9 mouse cellular contexts compared by ENCODE assay signal in genomic region chr19:33109941-33110371, GRCm38 (mm10).
DNase-seq lines count a peak whose midpoint lies in the region; ATAC-seq lines count a peak whose summit lies in the region.
"Had no signal": no experiment of that assay in that cellular context is flagged by ENCODE, and none has a peak within 500 bp of the region (broad histone marks: within the 10 kb centered on the region; RNA-seq: fewer than 3 reads in every experiment).

No protein-coding gene starts in this region.

- no peaks in the 10 kb centered on the region for H3K4me1 ChIP-seq in liver, embryonic 15.5 days (replicated peaks)
- no peaks in the 10 kb centered on the region for H3K4me1 ChIP-seq in liver, embryonic 12.5 days
- no peaks in the 10 kb centered on the region for H3K4me1 ChIP-seq in hindbrain, embryonic 14.5 days (replicated peaks; ENCODE audit: control insufficient read depth, insufficient read depth, low read length)

- no peak overlapping the region for H3K9ac ChIP-seq in liver, embryonic 15.5 days
- no peak overlapping the region for H3K9ac ChIP-seq in liver, embryonic 12.5 days
- no peak overlapping the region for H3K9ac ChIP-seq in hindbrain, embryonic 14.5 days
- H3K9ac ChIP-seq: embryonic facial prominence, embryonic 12.5 days had no signal

- H3K4me2 ChIP-seq in liver, embryonic 15.5 days = no peak overlapping the region
- no peak overlapping the region for H3K4me2 ChIP-seq in liver, embryonic 12.5 days
- H3K4me2 ChIP-seq in hindbrain, embryonic 14.5 days (replicated peaks) = no peak overlapping the region
- H3K4me2 ChIP-seq: embryonic facial prominence, embryonic 12.5 days had no signal

- H3K27me3 ChIP-seq in liver, embryonic 15.5 days = no peaks in the 10 kb centered on the region
- H3K27me3 ChIP-seq in liver, embryonic 12.5 days (replicated peaks) = no peaks in the 10 kb centered on the region
- H3K27me3 ChIP-seq in hindbrain, embryonic 14.5 days (ENCODE audit: control insufficient read depth, insufficient read depth, low read length) = no peaks in the 10 kb centered on the region

- H3K4me3 ChIP-seq in liver, embryonic 15.5 days (replicated peaks) = no peak overlapping the region
- H3K4me3 ChIP-seq in liver, embryonic 12.5 days = no peak overlapping the region
- H3K4me3 ChIP-seq in hindbrain, embryonic 14.5 days (replicated peaks; ENCODE audit: low read length) = no peak overlapping the region
- H3K4me3 ChIP-seq: embryonic facial prominence, embryonic 12.5 days had no signal

- ATAC-seq in liver, embryonic 15.5 days (ENCODE audit: insufficient read depth) = 0 out of 2 replicates have a peak, but pooled peaks have one; percentile 7
- ATAC-seq in liver, embryonic 12.5 days = no peak
- ATAC-seq in hindbrain, embryonic 14.5 days (ENCODE audit: low FRiP score) = peak; percentile 66; the same call in 1 of the 2 replicates
- no peak for ATAC-seq in CD4-positive, CD25-positive, alpha-beta regulatory T cell, adult 4 months

- no peaks in the 10 kb centered on the region for H3K36me3 ChIP-seq in liver, embryonic 15.5 days (replicated peaks)
- no peaks in the 10 kb centered on the region for H3K36me3 ChIP-seq in liver, embryonic 12.5 days
- no peaks in the 10 kb centered on the region for H3K36me3 ChIP-seq in hindbrain, embryonic 14.5 days (replicated peaks; ENCODE audit: control insufficient read depth, insufficient read depth)
- H3K36me3 ChIP-seq: embryonic facial prominence, embryonic 12.5 days had no signal

- DNase-seq in gastrocnemius, adult 18-20 months (ENCODE audit: low spot score) = peak; percentile 61
- no peak for DNase-seq in hindbrain, embryonic 14.5 days (ENCODE audit: low spot score)
- peak; percentile 33 to 70 for DNase-seq in lung, postnatal 4 days
- DNase-seq in thymus, postnatal 4 days = no peak
- DNase-seq in frontal cortex, postnatal 10 days (ENCODE audit: low spot score in 2 of 2) = no peak

- no peaks in the 10 kb centered on the region for H3K9me3 ChIP-seq in liver, embryonic 15.5 days (replicated peaks)
- H3K9me3 ChIP-seq in liver, embryonic 12.5 days (replicated peaks) = no peaks in the 10 kb centered on the region
- no peaks in the 10 kb centered on the region for H3K9me3 ChIP-seq in hindbrain, embryonic 14.5 days (ENCODE audit: control insufficient read depth, low read length)
- H3K9me3 ChIP-seq: embryonic facial prominence, embryonic 12.5 days had no signal

- 45% methylated on average over 6 of the region's 6 CpGs for WGBS in liver, embryonic 15.5 days (ENCODE audit: insufficient replicate concordance)
- 48% methylated on average over 6 of the region's 6 CpGs for WGBS in liver, embryonic 12.5 days (ENCODE audit: insufficient replicate concordance)
- WGBS in hindbrain, embryonic 14.5 days = 32% methylated on average over 6 of the region's 6 CpGs

- H3K27ac ChIP-seq in liver, embryonic 15.5 days (replicated peaks) = no peak overlapping the region
- no peak overlapping the region for H3K27ac ChIP-seq in liver, embryonic 12.5 days
- H3K27ac ChIP-seq in hindbrain, embryonic 14.5 days = no peak overlapping the region
- H3K27ac ChIP-seq: embryonic facial prominence, embryonic 12.5 days had no signal

Comparison
In these comparisons a context has a peak if more than half of its experiments do, and no peak if none do; other contexts are left out.
1. ATAC-seq: peak in liver, embryonic 15.5 days (single experiment) and hindbrain, embryonic 14.5 days (single experiment); none in liver, embryonic 12.5 days (single experiment) and CD4-positive, CD25-positive, alpha-beta regulatory T cell, adult 4 months (single experiment).
2. DNase-seq: peak in gastrocnemius, adult 18-20 months (single experiment) and lung, postnatal 4 days (2 of 2); none in hindbrain, embryonic 14.5 days (single experiment), thymus, postnatal 4 days (single experiment) and frontal cortex, postnatal 10 days (0 of 2).